8 mouse cellular contexts compared by ENCODE assay signal in the genomic region with DNA sequence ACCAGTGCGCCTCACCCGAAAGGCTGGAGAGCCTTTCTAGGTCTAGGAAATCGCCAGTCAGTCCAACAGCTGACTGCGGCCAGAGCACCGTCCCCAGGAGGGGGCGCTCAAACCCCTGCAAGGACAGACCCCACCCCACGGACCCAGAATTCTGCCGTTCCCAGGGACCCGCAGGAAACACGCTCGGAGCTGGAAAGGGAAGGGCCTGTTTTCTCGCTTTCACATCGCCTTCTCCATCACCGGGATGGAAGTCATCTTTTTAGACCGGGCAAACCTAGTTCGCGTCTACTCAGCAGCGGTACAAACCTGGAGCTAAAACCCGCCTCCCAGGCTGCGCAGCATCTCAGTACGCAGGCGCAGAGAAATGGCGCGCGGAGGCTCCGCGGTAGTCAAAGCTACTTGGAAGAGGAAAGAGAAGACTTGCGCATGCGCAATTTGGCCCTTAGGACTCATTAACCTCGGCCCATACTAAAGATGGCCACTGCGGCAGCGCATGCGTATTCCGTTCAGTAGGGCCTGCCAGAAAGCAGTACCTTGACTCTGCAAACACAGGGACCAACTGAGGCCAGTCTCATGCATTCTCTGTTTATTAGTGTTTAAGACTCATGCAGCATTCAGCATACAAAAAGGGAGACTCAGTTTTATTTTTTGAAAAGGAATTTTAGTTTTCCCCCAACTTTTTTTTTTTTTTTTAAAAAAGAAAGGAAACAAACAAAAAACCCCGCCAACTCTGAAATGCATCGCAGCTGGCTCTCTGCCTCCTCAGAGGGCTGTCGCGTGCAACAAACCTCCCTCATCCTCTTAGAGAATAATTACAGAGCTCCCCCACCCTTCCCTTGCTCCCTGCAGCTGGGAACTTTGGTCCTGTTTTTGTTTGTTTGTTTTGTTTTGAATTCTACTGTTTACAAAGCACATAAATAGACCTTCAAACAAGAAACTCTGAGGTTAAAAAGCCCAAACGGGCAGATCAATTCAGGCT. TPM values are rescaled to one million over a fixed set of nuclear protein-coding genes. Genes with fewer than 3 reads are reported as not detected.
A peak's percentile ranks its signal among the peaks of the same experiment; 100 is the strongest.
DNase-seq lines count a peak whose midpoint lies in the region; ATAC-seq lines count a peak whose summit lies in the region.

A gene (minus strand): TSS at position 382 of the 979 bp plus-strand sequence.

- peak within 1 kb of the TSS; percentile 87 for H3K9ac ChIP-seq in hindbrain, embryonic 16.5 days (ENCODE audit: low read depth, low read length)

- H3K36me3 ChIP-seq in hindbrain, embryonic 16.5 days (ENCODE audit: control insufficient read depth, insufficient read depth, low read length) = peaks cover 2% of the 10 kb centered on the region
- H3K36me3 ChIP-seq in macrophage (ENCODE audit: inconsistent target) = 0 out of 2 replicates have a peak, but pooled peaks cover under 1% of the 10 kb centered on the region

- no peaks in the 10 kb centered on the region for H3K27me3 ChIP-seq in hindbrain, embryonic 16.5 days (replicated peaks; ENCODE audit: control insufficient read depth, insufficient read depth, low read length)

- H3K9me3 ChIP-seq in hindbrain, embryonic 16.5 days (ENCODE audit: control insufficient read depth, low read length) = no peaks in the 10 kb centered on the region

- H3K4me1 ChIP-seq in hindbrain, embryonic 16.5 days (ENCODE audit: control insufficient read depth, insufficient read depth, low read depth, low read length) = peaks cover 52% of the 10 kb centered on the region

- ATAC-seq in hindbrain, embryonic 16.5 days = peak; percentile 81

- H3K79me2 ChIP-seq in macrophage (ENCODE audit: inconsistent target) = peaks cover 38% of the 10 kb centered on the region

- H3K4me3 ChIP-seq in hindbrain, embryonic 16.5 days (ENCODE audit: low read length) = peak within 1 kb of the TSS; percentile 64
- peak within 1 kb of the TSS; percentile 88 for H3K4me3 ChIP-seq in macrophage (ENCODE audit: inconsistent target)

- WGBS in hindbrain, embryonic 16.5 days = 2% methylated on average over 39 of the region's 39 CpGs
- WGBS in macrophage (ENCODE audit: missing documents) = 3% methylated on average over 39 of the region's 39 CpGs

- H3K4me2 ChIP-seq in hindbrain, embryonic 16.5 days (ENCODE audit: low read length) = peak within 1 kb of the TSS; percentile 83

- H3K27ac ChIP-seq in hindbrain, embryonic 16.5 days (ENCODE audit: low read depth, low read length) = peak within 1 kb of the TSS; percentile 96
- H3K27ac ChIP-seq in macrophage = peak within 1 kb of the TSS; percentile 93

- DNase-seq in WW6 (ENCODE audit: low read depth, low spot score) = peak; percentile 98
- DNase-seq in cerebellum, postnatal 4 days (ENCODE audit: low spot score in 2 of 2) = peak; percentile 92 to 96
- DNase-seq in gastrocnemius, adult 18-20 months (ENCODE audit: low spot score) = peak; percentile 97
- DNase-seq in left cerebral cortex, adult 18-20 months (ENCODE audit: low spot score in 2 of 2) = peak; percentile 96
- peak; percentile 97 for DNase-seq in right cerebral cortex, adult 18-20 months
- peak; percentile 89 for DNase-seq in urinary bladder, postnatal 10 days (ENCODE audit: low spot score)

RNA-seq across cellular contexts. Expression of the gene that starts here (rescaled TPM):
- total RNA-seq in gastrocnemius, adult 18-20 months (2021) = 10 to 100 TPM in 1 of 2 experiments, 1 to 10 TPM in 1; 7.9 to 10.3 TPM
- polyA plus RNA-seq in hindbrain, embryonic 16.5 days (2015; fragmentation: Nextera tagmentation; extraction: Ambion mirVana) = 26.9 and 55.8 TPM in 2 replicates
- 10 to 100 TPM; 18.7 to 35.6 TPM for total RNA-seq in left cerebral cortex, adult 18-20 months (2021)
- total RNA-seq in macrophage (2018; cell fraction: chromatin; rRNA removed) = 10 to 100 TPM in 4 of 26 experiments, 1 to 10 TPM in 5, not detected in 17; 2.7 to 16.1 (median 9.6) TPM
- 10 to 100 TPM in 20 of 26 experiments, 1 to 10 TPM in 6; 4.4 to 37.7 (median 16.9) TPM for total RNA-seq in macrophage (2018; cell fraction: cytosol; rRNA removed)
- total RNA-seq in macrophage (2018; cell fraction: nucleus; rRNA removed) = 10 to 100 TPM in 6 of 26 experiments, 1 to 10 TPM in 7, not detected in 13; 1.5 to 20.5 (median 7.7) TPM
- polyA plus RNA-seq in macrophage (2018) = 1.1 to 15.9 TPM (median 13.4 TPM) in 3 replicates

Comparison
In these comparisons a context has a peak if more than half of its experiments do, and no peak if none do; other contexts are left out.
1. Peak in every context shown above with its lines: DNase-seq, ATAC-seq, H3K4me3 ChIP-seq and H3K27ac ChIP-seq.